Mouse (Mus musculus) bone marrow, adult 2 months (tissue): Measurements from ENCODE around the gene Shisa5.

Experiments
- CTCF ChIP-seq: fragments of 200-500 bp; IDR thresholded peaks from 2 replicates; pipeline ENCODE4 v1.5.1; 2011; ENCODE audit warnings: low read length, control low read depth; ENCODE audit not compliant: control insufficient read depth, insufficient read depth
- POLR2A ChIP-seq: fragments of 200-500 bp; IDR thresholded peaks from 2 replicates; pipeline ENCODE4 v1.6.1; 2011; ENCODE audit warnings: low read depth, mild to moderate bottlenecking, control low read depth, low read length, borderline replicate concordance; ENCODE audit not compliant: control insufficient read depth

GRCm38 (mm10) chr9:109049996-109050673, 11.8 kb downstream of the Shisa5 start:
- TF ChIP-seq CTCF (no peak), POLR2A (no peak)
